Mouse (Mus musculus) CH12.LX (cell line): ENCODE data around the gene Tmem121.

Source experiments
- BHLHE40 ChIP-seq: IDR thresholded peaks from 2 replicates; pipeline ENCODE4 v1.6.1; 2011; ENCODE audit warnings: mild to moderate bottlenecking, low read depth, low read length, improper control_type of control experiment
- CTCF ChIP-seq, 2 experiments: IDR thresholded peaks in 1 of 2; conservative IDR thresholded peaks in 1 of 2; 2 replicates each; pipeline ENCODE4 v1.5.1; 2011 to 2012; ENCODE audit warnings: low read depth in 2 of 2, low read length in 2 of 2, improper control_type of control experiment in 1 of 2, inconsistent platforms in 1 of 2, mild to moderate bottlenecking in 1 of 2, moderate library complexity in 1 of 2
- ETS1 ChIP-seq: conservative IDR thresholded peaks from 2 replicates; pipeline ENCODE4 v1.6.1; 2012; ENCODE audit warnings: low read depth, mild to moderate bottlenecking, inconsistent platforms, low read length, improper control_type of control experiment, moderate library complexity
- MAFK ChIP-seq: IDR thresholded peaks from 2 replicates; pipeline ENCODE4 v1.6.1; 2011; ENCODE audit warnings: low read length, improper control_type of control experiment; ENCODE audit not compliant: insufficient replicate concordance
- MEF2A ChIP-seq: IDR thresholded peaks from 2 replicates; pipeline ENCODE4 v1.6.1; 2014; ENCODE audit warnings: low read depth, mild to moderate bottlenecking, inconsistent platforms, low read length, improper control_type of control experiment, borderline replicate concordance
- MYC ChIP-seq: IDR thresholded peaks from 2 replicates; pipeline ENCODE4 v1.6.1; 2011; ENCODE audit warnings: low read depth, mild to moderate bottlenecking, improper control_type of control experiment, low read length
- POLR2A ChIP-seq: IDR thresholded peaks from 2 replicates; pipeline ENCODE4 v1.6.1; 2011; ENCODE audit warnings: low read depth, mild to moderate bottlenecking, improper control_type of control experiment, low read length

- TF ChIP-seq POLR2A: no peak
- peak; percentile 80 for TF ChIP-seq BHLHE40
- no peak for TF ChIP-seq CTCF (conservative IDR thresholded peaks at IDR 0.05 in 1 of 2, IDR thresholded peaks at IDR 0.05 in 1 of 2; ENCODE audit: low read depth in 2 of 2, low read length in 2 of 2)
- 0 out of 2 replicates have a peak, but pooled peaks have one; percentile 32 for TF ChIP-seq MYC
- 0 out of 2 replicates have a peak, but pooled peaks have one; percentile 19 for TF ChIP-seq MEF2A
- peak; percentile 61; the same call in 1 of the 2 replicates for TF ChIP-seq ETS1
- TF ChIP-seq MAFK: peak; percentile 87; the same call in 1 of the 2 replicates
Measured at GRCm38 (mm10) chr12:113168031-113168536, 17.6 kb upstream of the Tmem121 start.
